Mouse (Mus musculus): Measurements from ENCODE around the gene Amy2a3.
"Not testable (repeated sequence)": the region's sequence is repeated elsewhere in the genome, so short reads cannot be mapped to it uniquely, and the experiment has no call there.

Gene Amy2a3

DNA sequence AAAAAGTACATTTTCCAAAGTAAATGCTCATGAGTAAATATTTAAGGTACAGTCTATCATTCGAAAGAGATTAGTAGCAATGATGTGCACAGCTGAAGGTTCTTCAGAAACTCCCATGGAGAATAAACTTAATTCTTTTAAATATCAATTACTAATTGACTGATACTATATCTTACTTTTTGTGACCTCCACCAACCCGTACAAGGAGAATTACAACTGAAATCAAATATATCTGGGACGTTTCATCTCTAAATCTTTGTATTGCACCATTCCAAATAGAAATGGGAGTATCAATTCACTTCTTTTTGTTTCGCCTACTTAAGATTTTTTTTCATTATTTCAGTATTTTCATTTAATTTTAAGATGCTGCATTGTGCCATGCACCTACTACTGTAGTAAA, at the start of gene Amy2a3:
Gene Amy2a3, minus strand, starts transcription at position 101 of the 400 bp plus-strand sequence.
- not testable (repeated sequence) for DNase-seq

- not testable (repeated sequence) for DNase-seq
Observed at GRCm38 (mm10) chr3:113356558-113356957, 32.7 kb upstream of the Amy2a3 start, which contains the start of gene Amy2a2. Gene Amy2a2 (minus strand): TSS chr3:113356658.

DNA sequence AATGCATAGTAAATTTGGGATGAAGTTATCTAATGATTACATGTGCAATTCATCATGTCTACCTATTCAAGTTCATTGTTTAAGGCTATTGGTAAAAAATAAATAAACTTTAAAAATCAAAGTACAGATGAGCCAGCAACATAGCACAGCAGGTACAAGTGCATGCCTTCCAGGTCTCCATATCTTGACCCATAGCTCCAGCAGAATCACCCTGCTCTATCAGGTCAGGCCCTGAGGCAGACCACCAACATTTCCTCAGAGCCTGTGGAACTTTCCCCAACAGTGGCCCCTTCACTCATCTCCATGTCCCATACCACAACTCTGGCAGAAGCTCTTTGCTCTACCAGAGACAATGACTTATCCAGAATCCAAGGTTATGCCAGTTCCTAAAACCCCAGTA, 21.6 kb upstream of the Amy2a3 start:
- DNase-seq, result not testable (repeated sequence)

DNA sequence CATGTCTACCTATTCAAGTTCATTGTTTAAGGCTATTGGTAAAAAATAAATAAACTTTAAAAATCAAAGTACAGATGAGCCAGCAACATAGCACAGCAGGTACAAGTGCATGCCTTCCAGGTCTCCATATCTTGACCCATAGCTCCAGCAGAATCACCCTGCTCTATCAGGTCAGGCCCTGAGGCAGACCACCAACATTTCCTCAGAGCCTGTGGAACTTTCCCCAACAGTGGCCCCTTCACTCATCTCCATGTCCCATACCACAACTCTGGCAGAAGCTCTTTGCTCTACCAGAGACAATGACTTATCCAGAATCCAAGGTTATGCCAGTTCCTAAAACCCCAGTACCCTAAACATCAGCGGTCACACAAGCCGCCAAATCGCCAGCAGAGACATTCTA, 10.9 kb downstream of the Amy2a3 start:
- not testable (repeated sequence) for DNase-seq

DNA sequence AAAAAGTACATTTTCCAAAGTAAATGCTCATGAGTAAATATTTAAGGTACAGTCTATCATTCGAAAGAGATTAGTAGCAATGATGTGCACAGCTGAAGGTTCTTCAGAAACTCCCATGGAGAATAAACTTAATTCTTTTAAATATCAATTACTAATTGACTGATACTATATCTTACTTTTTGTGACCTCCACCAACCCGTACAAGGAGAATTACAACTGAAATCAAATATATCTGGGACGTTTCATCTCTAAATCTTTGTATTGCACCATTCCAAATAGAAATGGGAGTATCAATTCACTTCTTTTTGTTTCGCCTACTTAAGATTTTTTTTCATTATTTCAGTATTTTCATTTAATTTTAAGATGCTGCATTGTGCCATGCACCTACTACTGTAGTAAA, 32.5 kb downstream of the Amy2a3 start, which contains the start of gene Amy2a4:
Gene Amy2a4, minus strand, starts transcription at position 101 of the 400 bp plus-strand sequence.
- DNase-seq, result not testable (repeated sequence)

GRCm38 (mm10) chr3:113280285-113280684, 43.6 kb downstream of the Amy2a3 start:
- DNase-seq, result not testable (repeated sequence)

GRCm38 (mm10) chr3:113279586-113279985, 44.3 kb downstream of the Amy2a3 start:
- DNase-seq, result not testable (repeated sequence)
